Mouse (Mus musculus) T-cell, adult 2 months (primary cell): ENCODE data around the gene a.

Experiments used
- DNase-seq: peaks from one replicate; pipeline ENCODE4 v3.0.0; 2022; ENCODE audit warnings: low spot score

The a gene

DNA sequence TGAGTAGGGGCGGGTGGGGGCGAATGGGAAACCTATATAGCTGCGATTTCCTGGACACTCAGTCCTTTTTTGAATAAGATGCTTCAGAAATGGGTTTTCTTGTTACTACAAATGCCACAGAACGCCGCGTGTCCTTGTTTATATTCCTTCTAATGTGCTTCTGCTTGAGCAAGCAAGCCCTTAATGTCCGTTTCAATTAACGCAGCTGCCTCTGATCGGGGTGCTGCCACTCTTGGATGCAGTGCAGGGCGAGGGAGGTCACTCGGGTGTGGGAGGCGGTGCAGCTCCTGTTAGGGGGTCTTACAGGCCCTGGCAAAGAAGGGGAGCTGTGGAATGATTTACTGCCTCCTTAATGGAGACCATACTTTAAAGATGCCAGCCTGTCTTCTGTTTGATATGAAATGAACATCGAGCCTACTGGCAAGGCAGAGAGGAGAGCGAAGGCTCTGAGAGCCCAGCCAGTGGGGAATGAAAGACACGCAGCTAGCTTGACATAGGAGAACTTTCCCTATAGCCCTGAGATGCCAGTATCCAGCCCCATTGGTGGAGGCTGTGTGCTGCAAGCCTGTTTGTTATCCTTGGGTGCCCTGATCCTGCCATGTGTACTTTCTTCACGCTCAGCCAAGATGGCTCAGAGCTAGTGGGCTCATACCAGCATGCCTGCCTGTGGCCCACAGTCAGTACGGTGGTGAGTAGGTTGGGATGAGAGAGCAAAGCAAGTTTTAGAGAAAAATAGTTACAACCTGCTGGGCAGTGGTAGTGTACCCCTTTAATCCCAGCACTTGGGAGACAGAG is 8.1 kb upstream of the a start:
- DNase-seq: no peak

DNA sequence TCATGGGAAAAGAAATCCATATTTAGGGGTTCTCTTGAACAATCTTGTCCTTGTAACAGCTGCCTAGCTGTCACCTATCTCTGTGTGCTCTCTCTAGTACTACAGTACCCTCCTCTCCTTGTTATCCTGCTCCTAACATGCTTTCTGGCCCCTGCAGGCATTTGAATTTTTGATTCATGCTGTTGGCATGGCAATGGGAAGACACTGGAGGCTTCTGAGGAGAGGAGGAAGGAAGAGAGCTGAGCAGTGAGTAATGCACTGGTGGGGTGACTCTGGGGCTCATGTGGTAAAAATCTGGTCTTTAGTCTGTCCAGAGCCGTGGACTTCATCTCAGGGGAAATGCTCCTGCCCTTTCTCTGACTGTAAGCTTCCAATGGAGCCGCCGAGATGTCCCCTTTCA is 5.9 kb upstream of the a start:
- DNase-seq: no peak

DNA sequence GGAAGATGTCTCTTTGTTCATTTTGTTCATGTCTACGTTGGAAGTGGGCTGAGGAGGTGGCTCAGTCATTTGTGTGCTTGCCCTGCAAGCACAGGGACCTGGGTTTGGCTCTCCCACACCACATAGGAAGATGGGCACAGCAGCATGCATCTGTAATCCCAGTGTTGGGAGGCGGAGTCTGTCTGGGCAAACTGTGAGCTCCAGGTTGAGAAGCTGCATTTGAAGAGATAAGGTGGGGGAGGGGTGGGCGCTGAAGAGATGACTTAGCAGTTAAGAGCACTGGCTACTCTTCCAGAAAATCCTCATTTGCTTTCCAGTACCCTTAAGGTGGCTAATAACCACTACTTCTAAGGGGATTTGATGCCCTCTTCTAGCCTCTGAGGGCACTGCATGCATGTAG is 5.0 kb upstream of the a start:
- DNase-seq: no peak

- no peak for DNase-seq
Observed at GRCm38 (mm10) chr2:154786776-154787175, 4.4 kb upstream of the a start.

DNA sequence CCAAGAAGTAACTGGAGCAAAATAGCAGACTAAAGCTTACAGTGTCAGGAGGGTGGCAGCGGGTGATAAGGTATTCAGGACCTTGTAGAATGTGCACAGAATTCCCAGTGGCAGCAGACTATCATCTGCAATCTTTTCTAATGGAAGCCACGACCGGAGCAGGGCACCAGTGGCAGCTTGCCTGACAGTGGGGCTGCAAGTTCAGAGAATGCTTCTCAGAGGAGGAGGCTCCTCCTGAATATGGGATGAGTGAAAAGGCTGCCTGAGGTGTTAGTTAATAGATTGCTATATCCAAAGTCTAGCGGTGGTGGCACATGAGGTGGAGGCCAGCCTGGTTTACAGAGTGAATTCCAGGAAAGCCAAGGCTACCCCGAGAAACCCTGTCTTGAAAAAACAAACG is 1.8 kb upstream of the a start:
- no peak for DNase-seq

DNA sequence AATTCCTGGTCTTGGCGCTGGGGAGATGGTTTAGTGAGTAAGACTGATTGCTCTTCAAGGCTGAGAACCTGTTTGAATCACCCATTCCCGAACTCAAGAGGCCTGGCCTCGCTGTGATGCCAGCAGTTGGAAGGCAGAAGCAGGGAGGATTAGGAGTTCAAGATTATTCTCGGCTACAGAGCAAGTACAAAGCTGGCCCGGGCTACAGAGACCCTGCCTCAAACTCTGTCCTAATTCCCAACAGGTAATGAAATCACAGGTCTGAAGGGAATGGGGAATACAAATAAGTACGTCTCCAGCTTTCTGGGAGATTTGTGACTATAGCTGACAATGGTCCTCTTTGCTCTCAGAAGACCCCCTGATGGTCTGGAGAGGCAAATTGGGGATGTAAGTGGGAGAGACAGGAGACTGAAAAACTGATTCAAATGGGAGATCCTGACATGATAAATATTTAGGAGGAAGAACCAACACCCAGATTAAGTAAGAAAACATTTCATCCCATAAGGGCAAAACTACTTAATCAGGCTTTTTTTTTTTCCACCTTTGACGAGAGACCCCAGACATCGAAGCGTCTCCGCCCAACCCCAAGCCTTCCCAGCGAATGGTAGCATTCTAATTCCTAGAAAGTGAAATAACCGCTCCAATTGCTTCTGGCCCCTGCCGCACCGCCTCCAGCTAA is 1.1 kb upstream of the a start:
- DNase-seq: no peak

DNA sequence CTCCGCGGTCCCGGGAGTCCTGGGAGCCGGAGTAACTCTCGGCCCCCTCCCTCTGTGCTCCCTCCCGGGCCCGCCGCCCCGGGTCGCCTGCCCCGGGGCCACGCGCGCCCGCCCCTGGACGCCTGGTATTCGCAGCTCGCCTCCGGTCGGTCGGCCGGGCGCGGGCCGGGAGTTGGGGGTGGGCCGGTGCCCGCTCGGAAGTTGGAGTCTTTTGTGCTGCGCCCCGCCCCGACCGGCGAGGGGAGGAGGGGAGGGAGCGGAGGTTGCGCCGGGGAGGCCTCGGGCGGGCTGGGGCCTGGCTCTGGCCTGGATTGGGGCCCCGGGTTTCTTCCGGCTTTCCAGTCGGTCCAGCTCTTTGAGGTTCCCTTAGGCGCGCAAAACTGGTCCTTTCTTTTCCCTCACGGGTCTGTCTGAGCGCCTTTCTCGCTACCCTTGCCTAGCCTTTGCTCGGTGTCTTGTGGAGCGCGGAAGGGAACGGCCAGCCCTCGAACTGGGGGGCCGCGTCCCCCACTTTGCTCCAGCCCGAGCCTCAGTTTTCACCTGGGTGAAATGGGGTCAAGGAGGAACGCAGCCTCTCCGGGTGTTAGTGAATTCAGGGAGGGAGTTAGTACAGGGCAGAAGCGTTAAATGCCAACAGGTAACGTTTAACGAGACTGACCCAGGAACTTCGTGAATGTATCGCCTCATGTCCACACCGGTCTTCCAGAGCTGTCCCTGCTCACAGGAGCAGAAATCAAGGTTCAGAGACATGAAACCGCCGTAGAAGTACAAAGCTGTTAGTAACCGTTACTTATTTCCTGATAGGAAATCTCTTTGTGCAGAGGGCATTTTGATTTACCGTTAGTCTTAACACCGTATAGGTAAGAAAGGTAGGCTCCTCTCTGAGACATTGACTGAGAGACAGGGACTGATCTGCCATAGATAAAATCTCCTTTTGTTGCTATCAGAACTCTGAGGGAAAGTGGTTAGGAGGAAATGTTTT is 750 bp downstream of the a start:
- DNase-seq: peak; percentile 65

GRCm38 (mm10) chr2:154803372-154803771 is 12.2 kb downstream of the a start:
- DNase-seq: no peak

DNA sequence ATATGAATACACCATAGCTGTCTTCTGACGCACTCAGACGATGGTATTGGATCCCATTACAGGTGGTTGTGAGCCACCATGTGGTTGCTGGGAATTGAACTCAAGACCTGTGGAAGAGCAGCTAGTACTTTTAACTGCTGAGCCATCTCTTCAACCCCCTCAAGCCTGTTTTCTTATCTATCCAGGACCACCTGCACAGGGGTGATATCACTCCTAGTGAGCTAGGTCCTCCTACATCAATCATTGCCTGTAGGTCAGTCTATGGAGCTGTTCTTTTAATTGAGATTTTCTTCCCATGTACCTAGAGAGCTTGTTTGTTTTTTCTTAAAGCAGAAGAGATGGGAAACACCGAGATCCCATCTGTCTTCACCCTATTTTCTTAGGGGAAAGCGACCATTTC is 12.6 kb downstream of the a start:
- DNase-seq: no peak

- DNase-seq: peak; percentile 27
Observed at GRCm38 (mm10) chr2:154807689-154808088, 16.5 kb downstream of the a start.

GRCm38 (mm10) chr2:154809107-154809762 is 18.0 kb downstream of the a start:
- no peak for DNase-seq

DNA sequence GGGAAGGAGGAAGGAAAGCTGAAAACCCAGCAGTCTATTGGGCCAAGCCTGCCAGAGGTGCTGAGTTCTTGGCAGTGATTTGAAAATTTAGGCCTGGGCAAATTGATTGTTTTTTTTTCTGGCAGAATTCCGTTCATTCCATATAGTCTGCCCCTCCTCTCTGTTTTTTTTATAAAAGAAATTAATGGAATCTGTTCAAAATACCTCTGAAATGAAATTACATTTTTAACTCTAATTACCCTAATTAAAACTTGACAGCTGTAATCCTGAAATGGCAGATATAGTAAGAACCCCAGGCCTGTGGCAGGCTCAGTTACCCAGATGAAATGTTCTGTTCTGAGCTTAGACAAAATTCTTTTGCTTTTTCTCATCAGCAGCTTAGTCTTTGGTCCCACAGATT is 19.6 kb downstream of the a start:
- no peak for DNase-seq

GRCm38 (mm10) chr2:154813426-154813825 is 22.2 kb downstream of the a start:
- no peak for DNase-seq

DNA sequence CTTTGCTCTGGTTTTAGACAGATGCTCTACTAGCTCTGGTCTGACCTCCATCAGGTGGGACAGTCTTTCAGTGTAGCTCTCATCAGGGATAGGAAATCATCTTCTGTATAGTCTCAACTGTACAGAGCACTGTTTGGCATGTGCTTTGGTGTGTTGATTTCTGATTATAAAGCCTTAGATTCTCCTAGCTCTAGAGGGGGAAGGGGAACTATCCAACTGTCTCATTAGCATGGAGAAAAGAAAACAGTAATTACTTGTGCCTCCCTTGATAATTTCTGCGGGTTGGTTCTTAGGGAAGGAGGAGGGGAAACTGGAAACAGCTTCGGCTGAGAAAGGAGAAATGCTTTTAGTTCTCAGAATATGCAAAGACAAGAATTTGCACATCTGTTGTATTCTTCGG is 25.9 kb downstream of the a start:
- DNase-seq: no peak

DNA sequence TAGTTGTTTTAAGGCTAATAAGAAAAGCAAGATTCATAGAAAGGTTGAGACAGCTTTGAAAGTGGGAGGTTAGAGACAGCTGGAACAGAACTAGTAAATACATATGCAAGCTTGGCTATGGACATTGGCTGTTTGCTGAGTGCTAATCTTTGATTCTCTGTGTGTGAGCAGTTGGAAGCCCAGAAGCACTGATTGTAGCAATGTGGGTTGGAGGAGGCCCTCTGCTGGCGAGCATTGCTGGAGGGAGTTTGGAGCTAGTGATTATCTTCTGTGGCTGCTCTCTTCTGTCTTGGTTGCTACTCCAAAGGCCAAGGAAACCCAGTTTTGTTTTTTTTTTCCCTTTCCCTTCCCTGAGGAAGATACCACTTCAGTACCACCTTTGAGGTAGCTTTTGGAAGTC is 26.6 kb downstream of the a start:
- peak; percentile 50 for DNase-seq

DNA sequence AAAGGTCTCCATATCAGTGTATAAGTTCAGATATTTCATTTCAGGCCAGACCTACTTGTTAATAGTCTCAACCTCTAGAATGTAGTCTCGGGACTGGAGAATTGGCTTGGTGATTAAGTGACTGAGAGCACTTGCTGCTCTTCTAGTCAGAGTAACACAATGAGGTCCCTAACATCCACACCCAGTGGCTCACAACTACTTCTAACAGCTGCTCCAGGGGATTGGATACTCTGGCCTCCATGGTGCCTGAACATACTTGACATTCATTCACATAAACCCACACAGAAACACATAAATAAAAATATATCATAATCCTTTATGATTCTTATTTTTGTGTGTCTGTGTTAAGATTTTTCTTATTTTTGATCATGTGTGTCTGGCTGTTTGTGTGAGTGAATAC is 27.4 kb downstream of the a start:
- DNase-seq: no peak

DNA sequence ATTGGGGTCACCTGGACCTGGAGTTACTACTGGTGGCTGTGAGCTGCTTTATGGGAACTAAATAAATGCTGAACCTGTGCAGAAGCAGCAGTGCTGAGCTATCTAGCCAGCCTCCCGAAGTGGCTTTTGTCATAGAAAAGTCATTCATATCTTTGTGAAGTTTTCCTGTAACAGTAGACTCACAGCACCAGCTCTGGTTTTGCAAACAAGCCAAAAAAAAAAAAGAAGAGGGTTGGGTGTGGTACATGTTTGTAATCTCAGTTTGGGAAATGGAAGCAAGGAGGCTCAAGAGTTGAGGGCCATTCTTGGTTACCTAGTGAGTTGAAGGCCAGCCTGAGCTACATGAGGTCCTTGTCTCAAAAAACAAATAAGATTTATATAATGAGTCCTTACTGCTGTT is 29.1 kb downstream of the a start:
- DNase-seq: no peak

DNA sequence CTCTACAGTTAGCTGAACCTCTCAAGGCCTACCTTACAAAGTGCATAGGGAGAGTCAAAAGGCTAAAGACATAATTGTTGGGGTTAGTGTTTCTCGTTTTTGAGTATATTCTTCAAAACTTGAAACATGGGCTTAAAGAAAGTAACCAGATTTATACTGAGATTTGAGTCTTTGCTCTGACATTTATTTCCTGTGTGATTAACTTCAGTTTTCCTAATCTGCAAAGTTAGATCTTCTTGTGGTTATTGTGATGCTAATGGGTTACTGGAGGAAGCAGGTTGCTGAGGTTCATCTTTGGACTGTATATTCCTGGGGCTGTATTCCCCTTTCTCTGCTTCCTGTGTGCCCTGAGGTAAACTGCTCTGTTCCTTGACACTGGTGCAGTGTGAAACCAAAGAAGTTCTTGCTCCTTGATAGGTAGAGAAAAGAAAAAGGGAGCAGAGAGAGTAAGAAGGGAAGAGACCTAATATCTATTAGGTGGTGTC is 34.9 kb downstream of the a start:
- DNase-seq: no peak

- DNase-seq: no peak
Observed at GRCm38 (mm10) chr2:154827521-154827920, 36.3 kb downstream of the a start.

GRCm38 (mm10) chr2:154832471-154832870 is 41.3 kb downstream of the a start:
- DNase-seq: no peak

GRCm38 (mm10) chr2:154834149-154834865 is 43.1 kb downstream of the a start:
- DNase-seq: no peak
